Mouse (Mus musculus) CH12.LX (cell line): ENCODE measurements around the gene Gm21969. TPM values are rescaled to one million over a fixed set of nuclear protein-coding genes. Genes with fewer than 3 reads are reported as not detected.

ENCODE experiments used
- DNase-seq: peaks from one replicate; pipeline ENCODE4 v3.0.0-alpha.2; 2013; ENCODE audit errors: extremely low read depth
- H3K27ac ChIP-seq: 2 replicates; pipeline ENCODE4 v1.5.1; 2012; ENCODE audit warnings: low read depth, mild to moderate bottlenecking, control low read depth, moderate library complexity; ENCODE audit not compliant: insufficient read depth
- H3K27me3 ChIP-seq: replicated peaks from 2 replicates; pipeline ENCODE3; 2012; ENCODE audit warnings: inconsistent platforms
- H3K36me3 ChIP-seq, 2 experiments: replicated peaks in 1 of 2; 2 replicates each; pipeline versions ENCODE3 to v1.6.1; 2012; ENCODE audit warnings: inconsistent platforms in 1 of 2, low read length in 1 of 2, mild to moderate bottlenecking in 1 of 2, mixed read lengths in 1 of 2, moderate library complexity in 1 of 2; ENCODE audit not compliant: control insufficient read depth in 1 of 2, insufficient read depth in 1 of 2
- H3K4me1 ChIP-seq, 2 experiments: 2 replicates each; pipeline ENCODE4 v1.6.1; 2012; ENCODE audit warnings: inconsistent platforms in 1 of 2, moderate library complexity in 1 of 2; ENCODE audit not compliant: insufficient read depth in 2 of 2, control insufficient read depth in 1 of 2
- H3K4me2 ChIP-seq: 2 replicates; pipeline ENCODE4 v1.6.1; 2012; ENCODE audit warnings: low read depth, mild to moderate bottlenecking, control low read depth; ENCODE audit not compliant: poor library complexity, insufficient read depth, severe bottlenecking
- H3K4me3 ChIP-seq, 3 experiments: fragments of 150-350 bp in 1 of 3; sonication (generic) in 1 of 3; replicated peaks in 1 of 3; 2 replicates each; pipeline versions ENCODE3 to v1.5.1; 2011 to 2012; ENCODE audit warnings: low read depth in 2 of 3, low read length in 2 of 3, mild to moderate bottlenecking in 2 of 3, moderate library complexity in 2 of 3, control low read depth in 1 of 3, improper control_type of control experiment in 1 of 3, inconsistent platforms in 1 of 3, mixed read lengths in 1 of 3; ENCODE audit not compliant: poor library complexity in 1 of 3
- H3K79me2 ChIP-seq: replicated peaks from 2 replicates; pipeline ENCODE4 v1.6.1; 2012; ENCODE audit warnings: mild to moderate bottlenecking, moderate library complexity; ENCODE audit not compliant: control insufficient read depth, poor library complexity, insufficient read depth, severe bottlenecking; ENCODE audit errors: extremely low read depth
- H3K9ac ChIP-seq: 2 replicates; pipeline ENCODE4 v1.6.1; 2012; ENCODE audit warnings: low read depth, mild to moderate bottlenecking, control low read depth, moderate library complexity; ENCODE audit not compliant: insufficient read depth
- H3K9me3 ChIP-seq: replicated peaks from 2 replicates; pipeline ENCODE3; 2012; ENCODE audit warnings: low read length, inconsistent platforms, mixed read lengths
- BHLHE40 ChIP-seq: IDR thresholded peaks from 2 replicates; pipeline ENCODE4 v1.6.1; 2011; ENCODE audit warnings: mild to moderate bottlenecking, low read depth, low read length, improper control_type of control experiment
- CHD1 ChIP-seq: IDR thresholded peaks from 2 replicates; pipeline ENCODE4 v1.6.1; 2012; ENCODE audit warnings: low read depth, low read length, improper control_type of control experiment, inconsistent platforms
- CHD2 ChIP-seq: IDR thresholded peaks from 2 replicates; pipeline ENCODE4 v1.6.1; 2011; ENCODE audit warnings: low read length, improper control_type of control experiment
- CTCF ChIP-seq, 2 experiments: IDR thresholded peaks in 1 of 2; conservative IDR thresholded peaks in 1 of 2; 2 replicates each; pipeline ENCODE4 v1.5.1; 2011 to 2012; ENCODE audit warnings: low read depth in 2 of 2, low read length in 2 of 2, improper control_type of control experiment in 1 of 2, inconsistent platforms in 1 of 2, mild to moderate bottlenecking in 1 of 2, moderate library complexity in 1 of 2
- ELF1 ChIP-seq: IDR thresholded peaks from 2 replicates; pipeline ENCODE4 v1.6.1; 2014; ENCODE audit warnings: low read depth, mild to moderate bottlenecking, inconsistent platforms, low read length, improper control_type of control experiment
- ETS1 ChIP-seq: conservative IDR thresholded peaks from 2 replicates; pipeline ENCODE4 v1.6.1; 2012; ENCODE audit warnings: low read depth, mild to moderate bottlenecking, inconsistent platforms, low read length, improper control_type of control experiment, moderate library complexity
- HCFC1 ChIP-seq: IDR thresholded peaks from 2 replicates; pipeline ENCODE4 v1.6.1; 2012; ENCODE audit warnings: low read depth, mild to moderate bottlenecking, inconsistent platforms, low read length, improper control_type of control experiment
- IRF4 ChIP-seq: IDR thresholded peaks from 2 replicates; pipeline ENCODE4 v1.6.1; 2014; ENCODE audit warnings: low read depth, mild to moderate bottlenecking, inconsistent platforms, low read length, improper control_type of control experiment
- MAFK ChIP-seq: IDR thresholded peaks from 2 replicates; pipeline ENCODE4 v1.6.1; 2011; ENCODE audit warnings: low read length, improper control_type of control experiment; ENCODE audit not compliant: insufficient replicate concordance
- MAX ChIP-seq: IDR thresholded peaks from 2 replicates; pipeline ENCODE4 v1.6.1; 2011; ENCODE audit warnings: low read length, improper control_type of control experiment
- MAZ ChIP-seq: IDR thresholded peaks from 2 replicates; pipeline ENCODE4 v1.6.1; 2012; ENCODE audit warnings: low read depth, mild to moderate bottlenecking, inconsistent platforms, low read length, improper control_type of control experiment, moderate library complexity
- MXI1 ChIP-seq: IDR thresholded peaks from 2 replicates; pipeline ENCODE4 v1.6.1; 2011; ENCODE audit warnings: mild to moderate bottlenecking, low read depth, low read length, improper control_type of control experiment
- RCOR1 ChIP-seq: conservative IDR thresholded peaks from 2 replicates; pipeline ENCODE4 v1.6.1; 2012; ENCODE audit warnings: low read depth, mild to moderate bottlenecking, inconsistent platforms, low read length, improper control_type of control experiment
- SMC3 ChIP-seq: IDR thresholded peaks from 2 replicates; pipeline ENCODE4 v1.6.1; 2011; ENCODE audit warnings: low read depth, low read length, improper control_type of control experiment
- TBP ChIP-seq: conservative IDR thresholded peaks from 2 replicates; pipeline ENCODE4 v1.6.1; 2011; ENCODE audit warnings: low read depth, low read length, improper control_type of control experiment
- TCF12 ChIP-seq: IDR thresholded peaks from 2 replicates; pipeline ENCODE4 v1.6.1; 2014; ENCODE audit warnings: low read depth, mild to moderate bottlenecking, inconsistent platforms, low read length, improper control_type of control experiment
- USF1 ChIP-seq: IDR thresholded peaks from 2 replicates; pipeline ENCODE4 v1.6.1; 2014; ENCODE audit warnings: low read depth, mild to moderate bottlenecking, inconsistent platforms, low read length, improper control_type of control experiment
- USF2 ChIP-seq: conservative IDR thresholded peaks from 2 replicates; pipeline ENCODE4 v1.6.1; 2011; ENCODE audit warnings: low read depth, low read length, improper control_type of control experiment
- ZC3H11A ChIP-seq: IDR thresholded peaks from 2 replicates; pipeline ENCODE4 v1.6.1; 2012; ENCODE audit warnings: low read depth, mild to moderate bottlenecking, inconsistent platforms, low read length, improper control_type of control experiment
- ZMIZ1 ChIP-seq: IDR thresholded peaks from 2 replicates; pipeline ENCODE4 v1.6.1; 2012; ENCODE audit warnings: low read depth, mild to moderate bottlenecking, inconsistent platforms, low read length, improper control_type of control experiment
- dilution Hi-C: fragments of 300-500 bp; cut with MboI; formaldehyde crosslinking; loops from 2 replicates; pipeline ENCODE4 v1.14.3; 2020; ENCODE audit warnings: low sequenced_read_pairs; ENCODE audit not compliant: extremely low pct_unique_long_range_greater_than_20kb, extremely low pct_ligation_motif_present
- in situ Hi-C: fragments of 300-500 bp; cut with MboI; formaldehyde crosslinking; loops from 3 replicates; pipeline ENCODE4 v1.14.3; 2019; ENCODE audit warnings: low sequenced_read_pairs, low pct_ligation_motif_present, low pct_unique_long_range_greater_than_20kb, mixed read lengths
- polyA plus RNA-seq: library from polyadenylated mRNA; unstranded; fragments of >175 nt; gene quantifications from 2 replicates; pipeline ENCODE4 v1.2.1, GENCODE M21; 2012; ENCODE audit warnings: low read depth; ENCODE audit not compliant: insufficient read length
- total RNA-seq, 2 experiments: library from RNA; depleted of rRNA; stranded (reverse); fragments of 300-350 nt in 1 of 2; fragments of >200 nt in 1 of 2; gene quantifications; 2 replicates each; pipeline ENCODE4 v1.2.3; 2012 to 2014

The Gm21969 gene
- total and polyA plus RNA-seq, 3 experiments: not detected

- no peak overlapping the region for H3K9ac ChIP-seq
- peaks cover 20% of the 10 kb centered on the region for H3K27me3 ChIP-seq
- in situ Hi-C loops: no loop called here
These were observed 8.9 kb upstream of the Gm21969 start for GRCm38 (mm10) chr4:139594062-139594461.

GRCm38 (mm10) chr4:139596715-139597114 is 6.3 kb upstream of the Gm21969 start:
- in situ Hi-C loops: no loop called here
- Histone ChIP-seq H3K9me3 (peaks cover 7% of the 10 kb centered on the region), H3K27ac (no peak overlapping the region), H3K4me1 (peaks cover 13 to 26% of the 10 kb centered on the region in 2 experiments), H3K9ac (no peak overlapping the region), H3K79me2 (no peaks in the 10 kb centered on the region), H3K4me2 (no peak overlapping the region), H3K4me3 (no peak overlapping the region), H3K27me3 (peaks cover 11% of the 10 kb centered on the region), H3K36me3 (no peaks in the 10 kb centered on the region)
- dilution Hi-C loops: no loop called here
- TF ChIP-seq BHLHE40: no peak
- TF ChIP-seq ELF1: no peak
- TF ChIP-seq TBP: no peak
- TF ChIP-seq USF1: no peak
- no peak for TF ChIP-seq ZMIZ1
- TF ChIP-seq RCOR1: no peak
- TF ChIP-seq USF2: no peak
- no peak for TF ChIP-seq ETS1
- TF ChIP-seq MAZ: no peak
- no peak for TF ChIP-seq CTCF (conservative IDR thresholded peaks at IDR 0.05 in 1 of 2, IDR thresholded peaks at IDR 0.05 in 1 of 2; ENCODE audit: low read depth in 2 of 2, low read length in 2 of 2)
- TF ChIP-seq IRF4: no peak
- TF ChIP-seq HCFC1: no peak
- no peak for TF ChIP-seq CHD1
- TF ChIP-seq MAX: no peak
- TF ChIP-seq CHD2: no peak
- no peak for TF ChIP-seq TCF12
- TF ChIP-seq ZC3H11A: no peak
- no peak for TF ChIP-seq MAFK
- no peak for TF ChIP-seq MXI1
- DNase-seq: no peak

More at GRCm38 (mm10) chr4:139594062-139594461, 8.9 kb upstream of the Gm21969 start:
- dilution Hi-C loops: no loop called here
- Histone ChIP-seq H3K36me3 (no peaks in the 10 kb centered on the region), H3K9me3 (peaks cover 7% of the 10 kb centered on the region), H3K4me3 (no peak overlapping the region), H3K4me1 (peaks cover 11 to 19% of the 10 kb centered on the region in 2 experiments), H3K4me2 (no peak overlapping the region), H3K79me2 (no peaks in the 10 kb centered on the region), H3K27ac (no peak overlapping the region)
- TF ChIP-seq CTCF (conservative IDR thresholded peaks at IDR 0.05 in 1 of 2, IDR thresholded peaks at IDR 0.05 in 1 of 2; ENCODE audit: low read depth in 2 of 2, low read length in 2 of 2) (peak in 1 of 2 experiments; percentile 28; a peak in 2 of 4 replicates), CHD2 (no peak), SMC3 (peak; percentile 9)
- no peak for DNase-seq
